Mouse (Mus musculus) heart, embryonic 13.5 days (tissue): ENCODE data around the gene Exog. TPM values are rescaled to one million over a fixed set of nuclear protein-coding genes. Genes with fewer than 3 reads are reported as not detected.

ENCODE experiments used
- ATAC-seq: fragments of 200-750 bp; cut with Nextera tagmentation; 2 replicates; pipeline ENCODE4 v1.8.0; 2017; ENCODE audit warnings: moderate TSS enrichment; ENCODE audit not compliant: insufficient number of reproducible peaks, low FRiP score, low TSS enrichment; ENCODE audit errors: extremely low read depth
- H3K27ac ChIP-seq: fragments of 300-500 bp; sonication (generic); replicated peaks from 2 replicates; pipeline ENCODE4 v1.5.1; 2015; ENCODE audit warnings: moderate library complexity, mild to moderate bottlenecking, inconsistent platforms
- H3K27me3 ChIP-seq: fragments of 300-500 bp; sonication (generic); replicated peaks from 2 replicates; pipeline ENCODE4 v1.6.1; 2015; ENCODE audit warnings: mild to moderate bottlenecking, inconsistent platforms
- H3K36me3 ChIP-seq: fragments of 300-500 bp; sonication (generic); 2 replicates; pipeline ENCODE4 v1.6.1; 2015; ENCODE audit warnings: mild to moderate bottlenecking, inconsistent platforms
- H3K4me1 ChIP-seq: fragments of 300-500 bp; sonication (generic); 2 replicates; pipeline ENCODE4 v1.6.1; 2015; ENCODE audit warnings: inconsistent platforms
- H3K4me2 ChIP-seq: fragments of 300-500 bp; sonication (generic); 2 replicates; pipeline ENCODE4 v1.6.1; 2015; ENCODE audit warnings: inconsistent platforms, mild to moderate bottlenecking, moderate library complexity
- H3K4me3 ChIP-seq: fragments of 300-500 bp; sonication (generic); 2 replicates; pipeline ENCODE4 v1.5.1; 2015; ENCODE audit warnings: moderate library complexity, mild to moderate bottlenecking, inconsistent platforms
- H3K9ac ChIP-seq: fragments of 300-500 bp; sonication (generic); 2 replicates; pipeline ENCODE4 v1.6.1; 2015; ENCODE audit warnings: inconsistent platforms, mild to moderate bottlenecking, moderate library complexity
- H3K9me3 ChIP-seq: fragments of 300-500 bp; sonication (generic); 2 replicates; pipeline ENCODE4 v1.6.1; 2016; ENCODE audit warnings: inconsistent platforms
- WGBS: fragments of 180-500 bp; shearing (Covaris S2); methylation state at CpG from one replicate; pipeline ENCODE4 v1.1.7; 2015; ENCODE audit warnings: mixed read lengths; 5-methylcytosine and 5-hydroxymethylcytosine counted together
- polyA plus RNA-seq: library from polyadenylated mRNA; unstranded; fragments of >200 nt; fragmentation: Nextera tagmentation; extraction: Ambion mirVana; gene quantifications from 2 replicates; pipeline ENCODE4 v1.2.1, GENCODE M21; 2015

The Exog gene
- polyA plus RNA-seq, 1 experiment from 2014 or later = 12.4 TPM

GRCm38 (mm10) chr9:119481612-119482011, 36.9 kb downstream of the Exog start:
- no peak overlapping the region for H3K27ac ChIP-seq
- peaks cover 15% of the 10 kb centered on the region; the same call in 1 of the 2 replicates for H3K27me3 ChIP-seq
- H3K9me3 ChIP-seq = no peaks in the 10 kb centered on the region
- no peak overlapping the region for H3K4me2 ChIP-seq
- ATAC-seq = no peak
- peaks cover 25% of the 10 kb centered on the region for H3K4me1 ChIP-seq
- no peak overlapping the region for H3K4me3 ChIP-seq
- WGBS = 73% methylated on average over 4 of the region's 4 CpGs
- 0 out of 2 replicates have a peak, but pooled peaks cover 13% of the 10 kb centered on the region for H3K36me3 ChIP-seq
- no peak overlapping the region for H3K9ac ChIP-seq

GRCm38 (mm10) chr9:119483554-119484353, 39.0 kb downstream of the Exog start:
- Histone ChIP-seq H3K9ac (no peak overlapping the region), H3K4me3 (no peak overlapping the region), H3K27ac (no peak overlapping the region), H3K9me3 (no peaks in the 10 kb centered on the region), H3K4me2 (no peak overlapping the region), H3K27me3 (peaks cover 3% of the 10 kb centered on the region; the same call in 1 of the 2 replicates), H3K4me1 (peaks cover 12% of the 10 kb centered on the region), H3K36me3 (peaks cover 16% of the 10 kb centered on the region; the same call in 1 of the 2 replicates)
- ATAC-seq = no peak
- 56% methylated on average over 23 of the region's 23 CpGs for WGBS

- H3K4me1 ChIP-seq = peaks cover 5% of the 10 kb centered on the region
- no peaks in the 10 kb centered on the region for H3K9me3 ChIP-seq
- no peak overlapping the region for H3K27ac ChIP-seq
- no peak overlapping the region for H3K4me2 ChIP-seq
- WGBS = 64% methylated on average over 9 of the region's 9 CpGs
- H3K36me3 ChIP-seq = peaks cover 22% of the 10 kb centered on the region
- H3K27me3 ChIP-seq = peaks cover 3% of the 10 kb centered on the region; the same call in 1 of the 2 replicates
- no peak overlapping the region for H3K9ac ChIP-seq
- no peak overlapping the region for H3K4me3 ChIP-seq
- no peak for ATAC-seq
These were observed 39.7 kb downstream of the Exog start for GRCm38 (mm10) chr9:119484420-119484819.

- Histone ChIP-seq H3K9me3 (no peaks in the 10 kb centered on the region), H3K9ac (no peak overlapping the region), H3K36me3 (peaks cover 27% of the 10 kb centered on the region), H3K27ac (no peak overlapping the region), H3K27me3 (peaks cover 3% of the 10 kb centered on the region; the same call in 1 of the 2 replicates), H3K4me2 (no peak overlapping the region), H3K4me1 (peaks cover under 1% of the 10 kb centered on the region; the same call in 1 of the 2 replicates), H3K4me3 (no peak overlapping the region)
- no peak for ATAC-seq
- WGBS = 83% methylated on average over 13 of the region's 13 CpGs
These were observed 40.1 kb downstream of the Exog start for GRCm38 (mm10) chr9:119484868-119485267.

- Histone ChIP-seq H3K27ac (no peak overlapping the region), H3K9me3 (no peaks in the 10 kb centered on the region), H3K36me3 (peaks cover 65% of the 10 kb centered on the region), H3K4me3 (no peak overlapping the region), H3K9ac (no peak overlapping the region), H3K4me2 (no peak overlapping the region), H3K4me1 (peaks cover 18% of the 10 kb centered on the region), H3K27me3 (no peaks in the 10 kb centered on the region)
- ATAC-seq = no peak
- WGBS = 80% methylated on average over 9 of the region's 9 CpGs
These were observed 51.6 kb downstream of the Exog start for GRCm38 (mm10) chr9:119496354-119496753.

- WGBS = 56% methylated on average over 5 of the region's 5 CpGs
- no peak overlapping the region for H3K4me3 ChIP-seq
- H3K27ac ChIP-seq = no peak overlapping the region
- no peaks in the 10 kb centered on the region for H3K27me3 ChIP-seq
- no peak overlapping the region for H3K4me2 ChIP-seq
- H3K9ac ChIP-seq = no peak overlapping the region
- peaks cover 62% of the 10 kb centered on the region for H3K36me3 ChIP-seq
- peaks cover 18% of the 10 kb centered on the region for H3K4me1 ChIP-seq
- ATAC-seq = no peak
- H3K9me3 ChIP-seq = no peaks in the 10 kb centered on the region
These were observed 52.2 kb downstream of the Exog start for GRCm38 (mm10) chr9:119496960-119497359.

- Histone ChIP-seq H3K27ac (no peak overlapping the region), H3K27me3 (no peaks in the 10 kb centered on the region), H3K4me3 (no peak overlapping the region), H3K9ac (no peak overlapping the region), H3K9me3 (no peaks in the 10 kb centered on the region), H3K4me2 (no peak overlapping the region), H3K36me3 (peaks cover 55% of the 10 kb centered on the region), H3K4me1 (peaks cover 18% of the 10 kb centered on the region)
- no peak for ATAC-seq
- WGBS = 84% methylated on average over 15 of the region's 15 CpGs
These were observed 53.0 kb downstream of the Exog start for GRCm38 (mm10) chr9:119497546-119498246.

- Histone ChIP-seq H3K9me3 (no peaks in the 10 kb centered on the region), H3K27ac (no peak overlapping the region), H3K4me2 (no peak overlapping the region), H3K4me3 (no peak overlapping the region), H3K9ac (no peak overlapping the region), H3K27me3 (no peaks in the 10 kb centered on the region), H3K4me1 (peaks cover 18% of the 10 kb centered on the region), H3K36me3 (peaks cover 49% of the 10 kb centered on the region)
- WGBS = 88% methylated on average over 9 of the region's 9 CpGs
- no peak; the same call in 1 of the 2 replicates for ATAC-seq
These were observed 53.5 kb downstream of the Exog start for GRCm38 (mm10) chr9:119498247-119498607.

- Histone ChIP-seq H3K27me3 (no peaks in the 10 kb centered on the region), H3K4me2 (no peak overlapping the region), H3K9ac (no peak overlapping the region), H3K4me3 (no peak overlapping the region), H3K27ac (no peak overlapping the region), H3K9me3 (no peaks in the 10 kb centered on the region), H3K4me1 (peaks cover 18% of the 10 kb centered on the region), H3K36me3 (peaks cover 47% of the 10 kb centered on the region)
- WGBS = 70% methylated on average over 7 of the region's 7 CpGs
- no peak for ATAC-seq
These were observed 54.1 kb downstream of the Exog start for GRCm38 (mm10) chr9:119498885-119499284.

GRCm38 (mm10) chr9:119503613-119504012, 58.9 kb downstream of the Exog start:
- Histone ChIP-seq H3K9me3 (peaks cover 12% of the 10 kb centered on the region), H3K4me1 (no peaks in the 10 kb centered on the region), H3K27ac (no peak overlapping the region), H3K4me2 (no peak overlapping the region), H3K36me3 (peaks cover 47% of the 10 kb centered on the region), H3K9ac (no peak overlapping the region), H3K27me3 (no peaks in the 10 kb centered on the region), H3K4me3 (no peak overlapping the region)
- WGBS = 89% methylated on average over 9 of the region's 9 CpGs
- no peak for ATAC-seq

- peaks cover 47% of the 10 kb centered on the region for H3K36me3 ChIP-seq
- no peak overlapping the region for H3K9ac ChIP-seq
- WGBS = 67% methylated on average over 11 of the region's 11 CpGs
- no peak for ATAC-seq
- H3K9me3 ChIP-seq = peaks cover 12% of the 10 kb centered on the region
- H3K4me2 ChIP-seq = no peak overlapping the region
- H3K4me3 ChIP-seq = no peak overlapping the region
- H3K27ac ChIP-seq = no peak overlapping the region
- H3K4me1 ChIP-seq = no peaks in the 10 kb centered on the region
- no peaks in the 10 kb centered on the region for H3K27me3 ChIP-seq
These were observed 60.4 kb downstream of the Exog start for GRCm38 (mm10) chr9:119504981-119505658.
